Mouse (Mus musculus): ENCODE data around the gene Pnmal2. TPM values are rescaled to one million over a fixed set of nuclear protein-coding genes. Genes with fewer than 3 reads are reported as not detected.

Pnmal2 gene
- polyA plus RNA-seq, 1 experiment from 2014 or later: 1.7 TPM

DNA sequence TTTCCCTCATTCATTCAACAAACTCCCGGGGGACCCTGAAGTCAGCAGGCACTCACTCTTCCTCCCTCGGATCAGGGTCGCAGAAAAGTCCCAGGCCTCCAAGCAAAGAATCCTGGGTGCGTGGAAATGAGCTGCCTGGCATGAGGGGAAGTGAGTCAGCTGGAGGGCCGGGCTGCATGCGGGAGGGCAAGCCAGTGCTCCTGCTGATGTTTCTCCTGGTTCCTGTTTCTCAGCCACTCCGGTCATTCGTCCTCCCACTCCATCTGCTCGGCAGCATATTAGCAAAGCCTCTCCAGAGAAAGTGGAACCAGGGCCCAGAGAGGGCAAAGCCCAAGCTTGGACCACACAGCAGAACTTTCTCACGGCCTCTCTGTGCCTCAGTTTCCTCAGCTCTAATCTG, 34.6 kb upstream of the Pnmal2 start:
- peaks cover 49% of the 10 kb centered on the region for H3K4me1 ChIP-seq
- peaks cover 63% of the 10 kb centered on the region for H3K27me3 ChIP-seq (ENCODE audit: insufficient read depth, poor library complexity, severe bottlenecking)
- no peak overlapping the region for H3K27ac ChIP-seq
- WGBS: 41% methylated on average over 10 of the region's 10 CpGs
- no peaks in the 10 kb centered on the region for H3K9me3 ChIP-seq
- H3K36me3 ChIP-seq: peaks cover 9% of the 10 kb centered on the region
- DNase-seq (ENCODE audit: low spot score): no peak
- H3K4me3 ChIP-seq: no peak overlapping the region

DNA sequence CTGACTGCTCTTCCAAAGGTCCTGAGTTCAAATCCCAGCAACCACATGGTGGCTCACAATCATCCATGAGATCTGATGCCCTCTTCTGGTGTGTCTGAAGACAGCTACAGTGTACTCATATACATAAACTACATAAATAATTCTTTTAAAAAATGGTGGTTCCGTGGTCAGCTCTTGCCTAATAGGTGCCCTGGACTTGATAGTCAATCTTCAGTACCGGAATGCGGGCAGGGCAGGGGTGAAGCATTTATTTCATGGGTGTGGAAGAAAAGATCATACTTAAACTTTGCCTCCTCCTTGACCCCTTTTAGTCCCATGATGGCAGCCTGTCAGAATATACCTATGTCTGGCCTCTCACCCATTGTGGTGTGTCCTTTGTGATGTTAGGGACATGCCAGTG, 32.6 kb upstream of the Pnmal2 start:
- peaks cover 32% of the 10 kb centered on the region for H3K4me1 ChIP-seq

DNA sequence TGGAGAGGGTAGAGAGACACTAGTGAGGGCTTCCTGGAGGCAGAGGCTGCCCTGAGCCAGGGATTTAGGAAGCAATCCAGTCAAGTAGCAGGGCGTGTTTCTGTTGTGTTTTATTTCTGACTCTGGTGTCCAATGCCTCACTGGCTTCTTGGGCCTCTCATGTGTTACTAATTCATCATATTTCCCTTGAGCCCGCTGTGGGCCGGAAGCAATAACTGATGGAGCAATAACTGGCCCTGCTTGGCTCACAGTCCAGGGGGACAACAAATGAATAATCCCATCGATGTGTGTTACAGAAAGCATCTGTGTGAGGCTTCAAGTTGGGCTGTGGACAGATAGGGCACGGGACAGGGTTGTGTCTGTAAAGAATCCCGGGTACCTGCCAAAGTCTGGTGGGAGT, 32.1 kb upstream of the Pnmal2 start:
- H3K36me3 ChIP-seq: peaks cover 32% of the 10 kb centered on the region
- no peak overlapping the region for H3K4me3 ChIP-seq
- H3K9me3 ChIP-seq: no peaks in the 10 kb centered on the region
- no peak for DNase-seq (ENCODE audit: low spot score)
- peaks cover 43% of the 10 kb centered on the region for H3K27me3 ChIP-seq (ENCODE audit: insufficient read depth, poor library complexity, severe bottlenecking)
- H3K4me1 ChIP-seq: peaks cover 32% of the 10 kb centered on the region
- 82% methylated on average over 6 of the region's 6 CpGs for WGBS
- no peak overlapping the region for H3K27ac ChIP-seq

More for the DNA sequence above, 32.6 kb upstream of the Pnmal2 start:
- H3K36me3 ChIP-seq: peaks cover 28% of the 10 kb centered on the region
- WGBS: 93% methylated on average over 3 of the region's 3 CpGs
- H3K9me3 ChIP-seq: no peaks in the 10 kb centered on the region
- peaks cover 47% of the 10 kb centered on the region for H3K27me3 ChIP-seq (ENCODE audit: insufficient read depth, poor library complexity, severe bottlenecking)
- H3K27ac ChIP-seq: no peak overlapping the region
- no peak overlapping the region for H3K4me3 ChIP-seq
- no peak for DNase-seq (ENCODE audit: low spot score)

DNA sequence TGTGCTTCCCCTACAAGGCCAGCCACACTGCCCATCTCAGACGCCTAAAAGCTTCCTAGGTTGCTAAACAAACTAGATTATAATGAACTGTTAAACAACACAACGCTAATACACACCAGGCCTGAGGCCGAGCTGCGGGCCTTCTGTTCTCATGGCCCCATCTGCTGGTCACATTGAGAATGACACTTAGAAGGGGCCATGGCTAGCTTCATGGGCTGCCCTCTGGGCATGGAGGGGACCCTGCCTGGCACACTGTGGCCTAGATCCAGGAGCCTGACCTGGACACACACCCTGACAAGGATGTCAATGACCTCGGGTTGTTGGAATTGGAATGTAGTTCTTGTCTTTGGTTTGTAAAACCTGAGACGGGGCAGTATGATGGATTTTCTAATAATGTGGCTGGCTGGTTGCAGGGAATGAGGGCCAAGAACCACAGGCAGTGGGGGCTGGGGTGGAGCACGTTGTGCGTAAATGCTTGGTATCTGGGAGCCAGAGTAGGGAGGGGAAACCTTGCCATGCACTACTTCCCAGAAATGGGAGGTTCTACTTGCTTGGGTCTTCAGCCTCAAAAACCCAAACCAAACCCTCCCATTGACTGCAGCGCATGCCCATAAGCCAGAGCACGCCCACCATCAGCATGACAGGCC, 30.6 kb upstream of the Pnmal2 start:
- WGBS: 35% methylated on average over 10 of the region's 10 CpGs
- H3K36me3 ChIP-seq: peaks cover 48% of the 10 kb centered on the region
- no peaks in the 10 kb centered on the region for H3K9me3 ChIP-seq
- H3K4me1 ChIP-seq: peaks cover 25% of the 10 kb centered on the region
- no peak for DNase-seq (ENCODE audit: low spot score)
- H3K27me3 ChIP-seq (ENCODE audit: insufficient read depth, poor library complexity, severe bottlenecking): peaks cover 37% of the 10 kb centered on the region
- H3K27ac ChIP-seq: no peak overlapping the region
- no peak overlapping the region for H3K4me3 ChIP-seq

DNA sequence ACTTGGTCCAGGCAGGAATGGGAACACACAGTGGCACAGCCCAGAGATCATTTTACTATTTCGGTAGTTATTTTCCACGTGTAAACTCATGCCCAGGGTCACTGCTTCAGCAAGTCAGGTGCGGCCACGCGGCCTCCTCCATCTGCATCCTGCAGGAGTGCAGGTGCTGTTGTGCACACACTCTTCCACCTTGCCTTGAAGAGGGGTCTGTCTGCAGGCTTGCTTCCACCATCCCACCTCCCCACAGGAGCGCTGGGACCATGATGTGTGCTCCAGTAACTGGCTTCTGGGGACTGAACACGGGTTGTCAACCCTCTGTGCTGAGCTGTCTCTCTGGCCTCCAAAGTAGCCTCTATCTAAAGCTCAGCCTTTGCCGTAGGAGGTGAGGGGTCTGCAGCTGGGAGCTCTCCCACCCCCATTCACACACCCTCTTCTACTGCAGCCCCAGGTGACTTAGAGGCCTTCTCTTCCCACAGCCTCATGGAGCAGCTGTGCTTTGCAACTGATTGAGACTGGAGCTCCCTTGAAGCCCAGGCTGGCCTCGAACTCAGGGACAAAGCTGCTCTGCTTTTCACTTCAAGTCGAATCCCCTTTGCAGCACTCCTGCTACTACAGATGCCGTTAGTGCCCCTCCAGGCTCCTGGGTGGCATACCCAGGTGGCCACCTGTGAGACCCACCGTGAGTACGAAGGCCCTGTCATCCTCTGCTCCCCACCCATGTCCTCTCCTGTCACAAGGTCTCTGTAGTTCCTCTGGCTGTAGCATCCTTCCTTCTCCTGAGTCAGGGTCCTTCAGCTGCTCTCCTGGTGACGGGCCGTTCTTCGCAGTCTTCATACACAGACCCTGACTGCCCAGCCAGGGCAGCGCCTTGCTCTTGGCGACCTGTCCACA, 29.8 kb upstream of the Pnmal2 start:
- Histone ChIP-seq H3K9me3 (no peaks in the 10 kb centered on the region), H3K36me3 (peaks cover 56% of the 10 kb centered on the region), H3K4me3 (no peak overlapping the region), H3K27ac (no peak overlapping the region), H3K27me3 (ENCODE audit: insufficient read depth, poor library complexity, severe bottlenecking) (peaks cover 29% of the 10 kb centered on the region), H3K4me1 (peaks cover 25% of the 10 kb centered on the region)
- 83% methylated on average over 18 of the region's 18 CpGs for WGBS
- no peak for DNase-seq (ENCODE audit: low spot score)

DNA sequence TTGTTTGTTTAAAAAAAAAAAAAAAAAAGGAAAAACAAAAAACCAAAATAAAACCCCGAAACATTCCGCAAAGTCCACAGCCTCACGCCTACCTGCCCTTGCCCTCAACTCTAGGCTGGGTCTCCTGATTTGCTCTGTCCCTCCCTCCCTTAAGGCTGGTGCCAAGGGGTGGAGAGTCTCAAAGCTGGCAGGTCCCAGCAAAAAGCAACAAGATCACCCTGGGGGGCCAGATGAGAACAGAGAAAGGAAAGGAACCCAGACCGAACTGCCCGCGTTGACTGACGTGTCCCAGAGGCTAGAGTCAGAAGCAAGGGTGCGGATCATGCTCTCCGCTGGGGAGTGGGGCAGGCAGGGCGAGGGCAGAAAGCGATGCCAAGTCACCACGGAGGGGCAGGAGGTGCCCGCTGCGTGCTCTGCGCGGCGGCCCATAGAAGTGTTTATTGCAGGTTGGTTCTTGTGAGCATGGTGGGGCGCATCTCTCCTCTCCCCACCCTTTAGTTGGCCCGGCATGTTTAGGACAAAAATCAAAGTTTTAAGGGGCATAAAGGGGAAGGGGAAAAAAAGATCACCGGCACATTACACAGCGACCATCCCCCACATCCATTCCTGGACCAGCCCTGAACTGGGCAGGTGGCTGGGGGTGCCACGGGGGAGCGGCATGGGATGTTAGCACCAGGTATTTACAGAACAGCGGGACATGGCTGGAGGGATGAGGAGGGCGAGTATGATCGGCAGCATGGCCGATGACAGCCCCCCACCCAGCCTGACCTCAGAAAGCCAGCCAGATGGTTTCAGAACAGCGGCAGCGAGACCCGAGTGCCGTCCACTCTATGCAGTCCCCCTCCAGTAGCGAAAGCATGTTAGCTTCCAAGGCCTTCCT, 28.8 kb upstream of the Pnmal2 start:
- no peak overlapping the region for H3K4me3 ChIP-seq
- no peak overlapping the region for H3K27ac ChIP-seq
- no peaks in the 10 kb centered on the region for H3K9me3 ChIP-seq
- peaks cover 28% of the 10 kb centered on the region for H3K4me1 ChIP-seq
- peaks cover 21% of the 10 kb centered on the region for H3K27me3 ChIP-seq (ENCODE audit: insufficient read depth, poor library complexity, severe bottlenecking)
- peaks cover 60% of the 10 kb centered on the region for H3K36me3 ChIP-seq
- 86% methylated on average over 32 of the region's 32 CpGs for WGBS
- DNase-seq (ENCODE audit: low spot score): no peak

DNA sequence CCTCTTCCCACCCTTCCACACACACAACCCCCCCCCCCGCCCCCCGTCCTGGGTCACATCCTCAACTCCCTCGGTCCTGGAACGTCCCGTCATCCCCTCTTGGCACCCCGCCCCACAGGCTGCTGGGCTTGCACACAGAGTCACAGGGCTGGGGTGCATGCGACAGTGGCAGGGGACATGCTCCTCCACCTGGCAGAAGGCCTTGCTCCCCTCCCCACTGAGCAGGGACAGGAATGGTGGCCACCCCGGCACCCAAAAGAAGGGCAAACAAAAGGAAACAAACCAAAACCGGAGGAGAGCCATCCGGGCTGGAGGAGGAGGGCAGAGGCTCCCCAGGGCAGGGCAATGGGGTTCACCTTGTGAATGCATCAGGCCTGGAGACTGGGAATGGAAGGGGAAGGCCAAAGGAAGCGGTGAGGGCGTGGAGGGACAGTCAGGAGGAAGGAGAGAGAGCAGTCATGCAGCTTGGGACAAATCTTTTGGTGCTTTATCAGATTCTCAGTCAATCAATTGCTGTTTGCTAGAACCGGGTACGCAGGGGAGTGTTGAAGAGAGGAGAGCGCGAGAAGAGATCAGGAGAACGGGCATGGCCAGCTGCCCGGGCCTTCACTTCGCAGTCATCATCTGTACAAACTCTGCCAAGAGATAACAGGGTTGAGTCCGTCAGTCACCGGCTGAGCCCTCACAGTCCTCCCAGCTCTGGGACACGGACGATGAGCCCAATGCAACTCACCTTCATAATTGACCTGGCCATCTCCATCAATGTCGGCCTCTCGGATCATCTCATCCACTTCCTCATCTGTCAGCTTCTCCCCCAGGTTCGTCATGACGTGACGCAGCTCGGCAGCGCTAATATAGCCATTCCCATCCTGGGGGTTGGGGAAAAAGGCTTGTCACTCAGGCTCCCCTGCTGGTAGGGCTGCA, 27.9 kb upstream of the Pnmal2 start:
- H3K27ac ChIP-seq: no peak overlapping the region
- no peak for DNase-seq (ENCODE audit: low spot score)
- no peaks in the 10 kb centered on the region for H3K9me3 ChIP-seq
- 71% methylated on average over 30 of the region's 30 CpGs for WGBS
- peaks cover 15% of the 10 kb centered on the region for H3K27me3 ChIP-seq (ENCODE audit: insufficient read depth, poor library complexity, severe bottlenecking)
- no peak overlapping the region for H3K4me3 ChIP-seq
- peaks cover 63% of the 10 kb centered on the region for H3K36me3 ChIP-seq
- H3K4me1 ChIP-seq: peaks cover 37% of the 10 kb centered on the region

DNA sequence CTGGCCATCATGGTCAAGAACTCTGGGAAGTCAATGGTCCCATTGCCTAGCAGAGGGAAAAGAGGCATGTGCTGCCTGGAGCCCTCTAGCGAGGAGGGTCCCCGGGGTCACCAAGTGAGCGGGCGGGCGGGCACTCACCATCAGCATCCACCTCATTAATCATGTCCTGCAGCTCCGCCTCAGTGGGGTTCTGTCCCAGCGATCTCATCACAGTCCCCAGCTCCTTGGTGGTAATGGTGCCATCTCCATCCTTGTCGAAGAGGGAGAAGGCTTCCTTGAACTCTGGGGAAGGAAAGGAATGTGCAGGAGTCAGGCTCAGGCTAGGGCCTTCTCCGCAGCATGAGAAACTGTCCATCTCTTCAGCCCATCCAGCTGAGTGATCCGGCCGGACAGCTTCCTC, 27.0 kb upstream of the Pnmal2 start:
- WGBS: 78% methylated on average over 11 of the region's 11 CpGs
- H3K4me1 ChIP-seq: peaks cover 46% of the 10 kb centered on the region
- no peak overlapping the region for H3K27ac ChIP-seq
- no peaks in the 10 kb centered on the region for H3K9me3 ChIP-seq
- H3K27me3 ChIP-seq (ENCODE audit: insufficient read depth, poor library complexity, severe bottlenecking): peaks cover 8% of the 10 kb centered on the region
- no peak for DNase-seq (ENCODE audit: low spot score)
- H3K36me3 ChIP-seq: peaks cover 71% of the 10 kb centered on the region
- H3K4me3 ChIP-seq: no peak overlapping the region

DNA sequence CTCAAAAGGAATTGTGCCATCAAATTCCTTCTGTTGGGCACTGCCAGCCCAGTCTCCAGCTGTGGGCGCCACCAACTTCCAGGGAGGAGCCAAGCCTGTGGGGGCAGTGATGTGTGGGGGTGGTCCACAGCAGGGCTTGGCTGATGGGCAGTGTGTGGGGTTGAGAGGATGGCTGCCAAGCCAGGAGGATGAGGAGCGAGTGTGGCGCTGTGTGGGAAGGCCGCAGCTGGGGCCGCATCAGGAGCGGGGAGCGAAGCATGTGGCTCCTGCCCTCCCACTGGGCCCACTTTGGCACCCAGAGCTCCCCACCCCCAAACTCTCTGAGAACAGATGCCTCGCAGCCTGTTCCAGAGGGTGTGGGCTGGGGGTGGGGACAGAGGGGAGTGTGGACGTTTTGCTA, 26.5 kb upstream of the Pnmal2 start:
- Histone ChIP-seq H3K27ac (no peak overlapping the region), H3K27me3 (ENCODE audit: insufficient read depth, poor library complexity, severe bottlenecking) (peaks cover 2% of the 10 kb centered on the region), H3K4me1 (peaks cover 51% of the 10 kb centered on the region), H3K9me3 (no peaks in the 10 kb centered on the region), H3K4me3 (no peak overlapping the region), H3K36me3 (peaks cover 71% of the 10 kb centered on the region)
- DNase-seq (ENCODE audit: low spot score): no peak
- WGBS: 88% methylated on average over 9 of the region's 9 CpGs

DNA sequence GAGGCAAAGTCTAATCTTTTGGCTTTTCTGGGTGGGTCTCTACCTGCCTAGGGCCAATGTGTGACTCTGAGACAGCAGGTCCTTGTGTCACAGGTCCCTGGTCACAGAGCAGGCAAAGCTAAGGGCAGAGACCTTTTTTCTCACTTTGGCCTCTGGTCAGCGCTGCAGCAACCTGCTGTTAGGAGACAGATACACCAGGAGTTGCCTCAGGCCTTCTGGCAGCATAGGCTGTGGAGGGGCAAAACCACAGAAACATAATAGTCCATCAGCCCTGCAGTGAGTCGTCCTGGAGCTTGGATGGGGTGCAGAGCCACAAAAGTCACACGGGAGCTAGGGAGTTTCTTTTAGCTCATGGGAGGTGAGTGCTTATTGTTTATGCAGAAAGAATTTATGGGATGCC, 25.8 kb upstream of the Pnmal2 start:
- no peaks in the 10 kb centered on the region for H3K27me3 ChIP-seq (ENCODE audit: insufficient read depth, poor library complexity, severe bottlenecking)
- no peak overlapping the region for H3K27ac ChIP-seq
- no peak overlapping the region for H3K4me3 ChIP-seq
- no peaks in the 10 kb centered on the region for H3K9me3 ChIP-seq
- peaks cover 53% of the 10 kb centered on the region for H3K4me1 ChIP-seq
- DNase-seq (ENCODE audit: low spot score): no peak
- H3K36me3 ChIP-seq: peaks cover 71% of the 10 kb centered on the region
- WGBS: 89% methylated on average over 3 of the region's 3 CpGs

DNA sequence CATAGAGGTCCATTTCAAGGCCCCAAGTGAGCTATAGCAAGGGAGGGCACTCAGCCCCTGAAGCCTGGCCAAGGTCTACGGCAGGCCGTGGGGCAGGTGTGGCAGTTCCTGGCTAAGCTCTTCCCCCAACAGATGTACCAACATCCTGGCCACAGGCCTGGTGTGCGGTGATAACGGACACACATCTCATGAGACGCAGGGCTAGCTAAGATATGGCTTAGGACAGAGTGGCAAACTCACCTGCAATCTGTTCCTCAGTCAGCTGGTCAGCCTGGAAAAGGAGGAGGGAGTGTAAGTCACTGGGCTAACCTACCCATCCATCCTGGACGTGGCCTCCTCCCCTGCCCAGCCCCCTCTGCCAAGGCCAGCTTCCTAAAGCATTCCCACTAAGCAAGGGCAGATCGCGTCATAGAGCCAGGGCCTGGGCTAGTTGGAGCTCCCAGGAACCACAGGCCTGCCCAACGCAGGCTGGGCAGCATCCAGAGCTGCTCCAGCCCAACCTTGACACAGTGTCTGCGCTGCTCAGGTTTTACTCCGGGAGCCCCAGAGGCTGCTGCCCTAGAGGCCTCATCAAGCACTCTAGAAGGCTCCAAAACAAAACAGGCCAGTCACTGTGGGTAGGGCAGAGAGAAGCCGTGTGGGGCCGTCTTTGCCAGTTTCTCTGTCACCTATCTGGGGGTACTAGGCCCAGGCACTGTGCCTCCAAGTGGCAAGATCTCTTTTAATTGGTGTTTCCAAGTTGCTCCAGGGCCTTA, 24.9 kb upstream of the Pnmal2 start:
- 80% methylated on average over 13 of the region's 13 CpGs for WGBS
- no peaks in the 10 kb centered on the region for H3K9me3 ChIP-seq
- no peak for DNase-seq (ENCODE audit: low spot score)
- no peak overlapping the region for H3K27ac ChIP-seq
- peaks cover 65% of the 10 kb centered on the region for H3K36me3 ChIP-seq
- H3K4me1 ChIP-seq: peaks cover 53% of the 10 kb centered on the region
- no peaks in the 10 kb centered on the region for H3K27me3 ChIP-seq (ENCODE audit: insufficient read depth, poor library complexity, severe bottlenecking)
- no peak overlapping the region for H3K4me3 ChIP-seq
